Mouse (Mus musculus) NIH3T3 (cell line): ENCODE measurements around the gene Scarf2.

Source experiments
- DNase-seq: peaks from one replicate; pipeline ENCODE4 v3.0.0-alpha.2; 2012; ENCODE audit warnings: low read depth

The Scarf2 gene

GRCm38 (mm10) chr16:17798321-17799180 is 1.5 kb downstream of the Scarf2 start:
- peak; percentile 92 for DNase-seq

- DNase-seq = no peak
These were observed 2.5 kb downstream of the Scarf2 start for GRCm38 (mm10) chr16:17799584-17799983.

GRCm38 (mm10) chr16:17801777-17802455 is 4.8 kb downstream of the Scarf2 start:
- DNase-seq = no peak

- DNase-seq = no peak
These were observed 5.4 kb downstream of the Scarf2 start for GRCm38 (mm10) chr16:17802456-17802838.

GRCm38 (mm10) chr16:17802839-17803674 is 6.0 kb downstream of the Scarf2 start:
- DNase-seq = no peak

GRCm38 (mm10) chr16:17803675-17804448 is 6.8 kb downstream of the Scarf2 start:
- no peak for DNase-seq

- DNase-seq = no peak
These were observed 7.4 kb downstream of the Scarf2 start for GRCm38 (mm10) chr16:17804449-17804912.

GRCm38 (mm10) chr16:17804982-17805381 is 7.9 kb downstream of the Scarf2 start:
- no peak for DNase-seq

- no peak for DNase-seq
These were observed 9.6 kb downstream of the Scarf2 start for GRCm38 (mm10) chr16:17806581-17807191.

GRCm38 (mm10) chr16:17807192-17808009 is 10.3 kb downstream of the Scarf2 start:
- no peak for DNase-seq

- peak; percentile 71 for DNase-seq
These were observed 12.0 kb downstream of the Scarf2 start for GRCm38 (mm10) chr16:17809125-17809524.

- peak; percentile 96 for DNase-seq
These were observed 12.6 kb downstream of the Scarf2 start for GRCm38 (mm10) chr16:17809711-17810110.

GRCm38 (mm10) chr16:17812120-17812519 is 15.0 kb downstream of the Scarf2 start:
- peak; percentile 80 for DNase-seq

GRCm38 (mm10) chr16:17813173-17813572 is 16.1 kb downstream of the Scarf2 start:
- no peak for DNase-seq

- DNase-seq = peak; percentile 50
These were observed 18.6 kb downstream of the Scarf2 start for GRCm38 (mm10) chr16:17815411-17816402.

GRCm38 (mm10) chr16:17816528-17816927 is 19.4 kb downstream of the Scarf2 start:
- DNase-seq = peak; percentile 57

GRCm38 (mm10) chr16:17826500-17826899 is 29.4 kb downstream of the Scarf2 start:
- no peak for DNase-seq

GRCm38 (mm10) chr16:17828229-17828628 is 31.1 kb downstream of the Scarf2 start:
- DNase-seq = no peak

GRCm38 (mm10) chr16:17828867-17829266 is 31.8 kb downstream of the Scarf2 start:
- no peak for DNase-seq
